Mouse (Mus musculus): ENCODE measurements around the gene Pigq.
A peak's percentile ranks its signal among the peaks of the same experiment; 100 is the strongest.

Gene Pigq

GRCm38 (mm10) chr17:25944366-25945163 lies at the start of gene Pigq, which contains the start of gene Nhlrc4:
Pigq (minus strand) TSS chr17:25944936.
Nhlrc4 (minus strand) TSS chr17:25944961.
- no peak for DNase-seq (ENCODE audit: low spot score)

- no peak for DNase-seq (ENCODE audit: low spot score)
These were observed 48.8 kb upstream of the Pigq start for GRCm38 (mm10) chr17:25993489-25993888.

GRCm38 (mm10) chr17:25992274-25992673 lies 47.5 kb upstream of the Pigq start:
- DNase-seq (ENCODE audit: low spot score) = no peak

- DNase-seq (ENCODE audit: low spot score) = no peak
These were observed 45.6 kb upstream of the Pigq start for GRCm38 (mm10) chr17:25990331-25990730.

GRCm38 (mm10) chr17:25985306-25986294 lies 40.9 kb upstream of the Pigq start, which contains the start of gene Capn15:
Capn15 (minus strand) TSS chr17:25985796.
- DNase-seq (ENCODE audit: low spot score) = peak; percentile 95

- DNase-seq (ENCODE audit: low spot score) = no peak
These were observed 40.0 kb upstream of the Pigq start for GRCm38 (mm10) chr17:25984556-25985305.

GRCm38 (mm10) chr17:25984066-25984465 lies 39.3 kb upstream of the Pigq start:
- DNase-seq (ENCODE audit: low spot score) = no peak

- no peak for DNase-seq (ENCODE audit: low spot score)
These were observed 38.2 kb upstream of the Pigq start for GRCm38 (mm10) chr17:25982913-25983312.

- DNase-seq (ENCODE audit: low spot score) = no peak
These were observed 36.1 kb upstream of the Pigq start for GRCm38 (mm10) chr17:25980854-25981253.

GRCm38 (mm10) chr17:25979829-25980738 lies 35.3 kb upstream of the Pigq start:
- DNase-seq (ENCODE audit: low spot score) = no peak

GRCm38 (mm10) chr17:25970954-25971707 lies 26.4 kb upstream of the Pigq start:
- no peak for DNase-seq (ENCODE audit: low spot score)

- no peak for DNase-seq (ENCODE audit: low spot score)
These were observed 25.7 kb upstream of the Pigq start for GRCm38 (mm10) chr17:25970448-25970847.

- DNase-seq (ENCODE audit: low spot score) = no peak
These were observed 23.4 kb upstream of the Pigq start for GRCm38 (mm10) chr17:25968176-25968575.

GRCm38 (mm10) chr17:25967652-25968051 lies 22.9 kb upstream of the Pigq start:
- no peak for DNase-seq (ENCODE audit: low spot score)

- no peak for DNase-seq (ENCODE audit: low spot score)
These were observed 19.5 kb upstream of the Pigq start for GRCm38 (mm10) chr17:25964271-25964670.

GRCm38 (mm10) chr17:25962413-25962905 lies 17.7 kb upstream of the Pigq start:
- no peak for DNase-seq (ENCODE audit: low spot score)

- no peak for DNase-seq (ENCODE audit: low spot score)
These were observed 16.8 kb upstream of the Pigq start for GRCm38 (mm10) chr17:25961566-25961965.

GRCm38 (mm10) chr17:25959630-25960467 lies 15.1 kb upstream of the Pigq start:
- DNase-seq (ENCODE audit: low spot score) = no peak

Data from layer of hippocampus, adult 11-12 months (tissue).